Mouse (Mus musculus) kidney, embryonic 16.5 days (tissue): Measurements from ENCODE around the gene Gpr65. TPM values are rescaled to one million over a fixed set of nuclear protein-coding genes. Genes with fewer than 3 reads are reported as not detected.
"Not testable (repeated sequence)": the region's sequence is repeated elsewhere in the genome, so short reads cannot be mapped to it uniquely, and the experiment has no call there.

Experiments used
- ATAC-seq: fragments of 200-750 bp; cut with Nextera tagmentation; 2 replicates; pipeline ENCODE4 v1.8.0; 2017; ENCODE audit warnings: moderate TSS enrichment; ENCODE audit not compliant: low FRiP score, low TSS enrichment
- H3K27ac ChIP-seq: fragments of 300-500 bp; sonication (generic); 2 replicates; pipeline ENCODE4 v1.5.1; 2014; ENCODE audit warnings: low read length
- H3K27me3 ChIP-seq: fragments of 300-500 bp; sonication (generic); 2 replicates; pipeline ENCODE4 v1.6.1; 2014; ENCODE audit warnings: low read length, control low read depth, mixed read lengths; ENCODE audit not compliant: insufficient read depth
- H3K36me3 ChIP-seq: fragments of 300-500 bp; sonication (generic); 2 replicates; pipeline ENCODE4 v1.6.1; 2014; ENCODE audit warnings: low read length, control low read depth, mixed read lengths; ENCODE audit not compliant: insufficient read depth
- H3K4me1 ChIP-seq: fragments of 300-500 bp; sonication (generic); 2 replicates; pipeline ENCODE4 v1.6.1; 2014; ENCODE audit warnings: low read length, control low read depth, mixed read lengths; ENCODE audit not compliant: insufficient read depth
- H3K4me2 ChIP-seq: fragments of 300-500 bp; sonication (generic); replicated peaks from 2 replicates; pipeline ENCODE4 v1.6.1; 2014; ENCODE audit warnings: low read depth, low read length
- H3K4me3 ChIP-seq: fragments of 300-500 bp; sonication (generic); 2 replicates; pipeline ENCODE4 v1.5.1; 2014; ENCODE audit warnings: mild to moderate bottlenecking, low read length
- H3K9ac ChIP-seq: fragments of 300-500 bp; sonication (generic); replicated peaks from 2 replicates; pipeline ENCODE4 v1.6.1; 2014; ENCODE audit warnings: low read length
- H3K9me3 ChIP-seq: fragments of 300-500 bp; sonication (generic); 2 replicates; pipeline ENCODE4 v1.6.1; 2016; ENCODE audit warnings: low read length, control low read depth
- WGBS: fragments of 180-500 bp; shearing (Covaris S2); extraction: QIAGEN DNeasy Blood & Tissue Kit; methylation state at CpG from one replicate; pipeline ENCODE4 v1.1.7; 2014; 5-methylcytosine and 5-hydroxymethylcytosine counted together
- polyA plus RNA-seq: library from polyadenylated mRNA; unstranded; fragments of >200 nt; fragmentation: Nextera tagmentation; extraction: Ambion mirVana; gene quantifications from 2 replicates; pipeline ENCODE4 v1.2.1, GENCODE M21; 2015

The Gpr65 gene
- polyA plus RNA-seq, 1 experiment from 2014 or later, result 1.2 TPM

DNA sequence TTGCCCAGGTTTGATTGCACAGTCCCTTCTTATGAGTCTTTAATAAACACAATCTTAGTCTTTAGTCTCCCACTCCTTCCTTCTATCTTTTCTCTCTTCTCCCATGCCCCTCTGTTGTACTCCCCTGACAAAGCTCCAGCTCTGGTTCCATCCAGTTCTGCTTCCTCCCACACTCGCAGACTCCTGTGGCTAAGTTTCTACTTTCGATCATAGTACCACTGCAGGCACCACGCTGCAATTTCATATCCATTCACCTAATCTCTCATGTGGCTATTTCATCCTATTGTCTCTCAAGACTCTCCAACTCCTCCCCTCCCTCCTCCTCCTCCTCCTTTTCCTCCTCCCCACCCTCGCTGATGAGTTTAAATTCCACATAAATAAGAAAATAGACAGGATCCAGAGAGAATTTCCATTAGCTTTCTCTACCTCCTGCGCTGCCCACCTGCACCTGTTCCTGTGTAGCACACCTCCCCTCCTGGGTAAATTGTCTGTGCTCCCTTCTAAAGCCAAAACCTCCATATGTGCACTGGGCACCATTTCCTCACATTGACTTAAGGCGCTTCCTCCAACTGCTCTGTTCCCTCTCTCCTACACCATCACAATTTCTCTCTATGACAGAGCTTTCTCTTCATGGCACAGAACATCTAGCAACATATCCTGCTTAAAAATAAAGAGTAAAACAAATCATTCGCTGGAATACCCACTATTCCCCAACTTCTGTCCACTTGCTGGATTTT, 38.9 kb downstream of the Gpr65 start:
- no peak for ATAC-seq
- H3K9ac ChIP-seq, result no peak overlapping the region
- no peak overlapping the region for H3K27ac ChIP-seq
- H3K9me3 ChIP-seq, result no peaks in the 10 kb centered on the region
- no peaks in the 10 kb centered on the region; the same call in 1 of the 2 replicates for H3K4me1 ChIP-seq
- WGBS, result 83% methylated on average over 7 of the region's 7 CpGs
- no peaks in the 10 kb centered on the region for H3K27me3 ChIP-seq
- no peak overlapping the region for H3K4me2 ChIP-seq
- no peak overlapping the region for H3K4me3 ChIP-seq
- H3K36me3 ChIP-seq, result no peaks in the 10 kb centered on the region

DNA sequence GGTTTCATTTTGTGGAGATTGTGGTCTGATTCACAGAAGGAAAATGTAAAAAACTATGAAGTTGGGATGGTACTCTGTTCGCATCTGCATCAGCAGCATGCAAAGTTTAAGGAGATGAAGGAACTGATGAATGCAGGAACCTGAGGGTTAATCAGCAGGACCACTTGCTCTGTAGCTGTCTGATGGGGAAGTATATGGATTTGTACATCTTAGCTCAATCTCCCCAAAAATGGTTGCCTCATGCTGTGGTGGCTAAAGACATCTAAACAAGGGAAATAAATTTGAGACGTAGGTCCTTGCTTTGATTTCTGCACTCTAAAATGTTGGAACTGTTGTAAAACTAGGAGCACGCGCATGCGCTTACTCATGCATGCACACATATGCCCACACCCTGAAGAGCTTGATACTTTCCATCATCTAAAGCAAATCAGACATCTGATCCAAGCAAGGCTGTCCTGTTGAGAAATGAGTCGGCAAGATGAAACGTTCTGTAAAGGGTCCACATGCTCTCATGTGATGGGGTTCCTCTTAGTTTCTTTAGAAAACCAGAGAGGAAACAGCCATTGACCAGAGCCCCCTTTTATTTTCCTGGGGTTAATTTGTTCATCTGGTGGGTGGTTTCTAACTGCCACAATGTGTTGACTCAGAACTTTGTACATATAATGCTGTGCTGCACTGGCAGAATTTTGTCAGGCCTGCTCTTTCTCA, 43.1 kb downstream of the Gpr65 start:
- H3K36me3 ChIP-seq, result no peaks in the 10 kb centered on the region
- WGBS, result 63% methylated on average over 7 of the region's 7 CpGs
- no peaks in the 10 kb centered on the region for H3K9me3 ChIP-seq
- H3K27ac ChIP-seq, result no peak overlapping the region
- ATAC-seq, result no peak
- H3K4me2 ChIP-seq, result no peak overlapping the region
- H3K4me1 ChIP-seq, result no peaks in the 10 kb centered on the region; the same call in 1 of the 2 replicates
- no peak overlapping the region for H3K9ac ChIP-seq
- H3K4me3 ChIP-seq, result no peak overlapping the region
- no peaks in the 10 kb centered on the region for H3K27me3 ChIP-seq

DNA sequence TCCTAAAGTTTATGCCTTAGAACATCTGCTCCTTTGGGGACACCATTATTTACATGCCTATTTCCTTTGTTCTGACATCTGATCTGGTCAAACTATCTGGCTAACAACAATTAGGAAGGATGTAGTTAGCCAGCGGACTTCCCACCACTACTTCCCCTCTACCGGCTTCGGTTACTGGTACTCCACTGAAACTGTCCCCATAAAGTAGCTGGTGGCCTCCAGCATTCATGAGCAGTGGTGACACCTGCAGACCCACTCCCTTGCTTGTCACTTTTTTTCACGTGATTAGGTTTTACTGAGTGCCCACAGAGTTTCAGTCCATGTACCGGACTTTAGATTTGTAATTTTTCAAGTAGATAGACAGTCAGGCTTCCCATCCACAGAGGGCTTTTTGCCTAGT, 47.5 kb downstream of the Gpr65 start:
- Histone ChIP-seq H3K36me3 (no peaks in the 10 kb centered on the region), H3K4me1 (no peaks in the 10 kb centered on the region; the same call in 1 of the 2 replicates), H3K4me3 (no peak overlapping the region), H3K27me3 (no peaks in the 10 kb centered on the region), H3K9me3 (no peaks in the 10 kb centered on the region), H3K27ac (no peak overlapping the region), H3K4me2 (no peak overlapping the region), H3K9ac (no peak overlapping the region)
- no peak for ATAC-seq
- 43% methylated on average over 5 of the region's 5 CpGs for WGBS

DNA sequence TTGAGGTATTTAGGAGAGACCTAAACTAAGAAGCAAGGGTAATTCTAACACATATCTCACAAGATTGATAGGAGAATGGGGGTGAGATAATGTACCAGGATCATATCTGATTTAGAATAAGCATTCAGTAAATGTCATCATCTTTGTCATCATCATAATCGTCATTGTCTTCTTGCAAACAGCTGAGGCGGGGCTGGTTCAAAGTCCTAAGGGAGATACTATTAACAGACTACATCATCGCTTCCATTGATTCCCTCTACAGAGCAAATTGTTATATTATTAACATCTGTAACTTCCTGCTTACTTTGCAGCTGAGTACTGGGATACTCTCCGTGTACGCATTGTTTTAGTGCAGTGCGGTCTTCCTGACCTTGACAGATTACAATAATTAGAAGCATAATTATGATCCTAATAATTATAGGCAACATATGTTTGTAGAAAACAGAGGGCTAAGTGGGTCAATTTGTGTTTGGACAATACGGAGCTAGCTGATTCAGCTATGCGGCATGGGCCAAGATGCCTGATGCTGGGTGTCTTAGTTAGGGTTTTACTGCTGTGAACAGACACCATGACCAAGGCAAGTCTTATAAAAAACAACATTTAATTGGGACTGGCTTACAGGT, 49.4 kb downstream of the Gpr65 start:
- WGBS, result 88% methylated on average over 8 of the region's 8 CpGs
- H3K36me3 ChIP-seq, result no peaks in the 10 kb centered on the region

DNA sequence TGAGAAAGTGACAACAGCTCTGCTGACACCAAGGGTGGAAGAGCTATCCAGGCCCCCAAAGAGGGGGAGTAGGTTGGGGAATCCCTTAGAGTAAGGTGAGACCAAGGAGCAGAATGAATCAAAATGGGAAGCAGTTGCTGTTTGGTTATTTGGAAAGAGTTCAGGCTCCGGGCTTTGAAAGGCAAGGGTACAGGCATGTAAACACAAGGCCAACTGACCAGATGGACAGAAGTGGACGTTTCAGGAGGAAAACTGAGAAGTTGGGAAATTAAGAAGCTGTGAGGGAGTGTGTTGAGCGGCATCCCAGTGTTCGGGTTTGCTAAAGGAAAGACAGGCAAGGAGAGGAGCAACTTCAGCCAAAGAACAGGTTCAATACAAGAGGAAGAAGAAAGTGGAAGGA, 54.0 kb downstream of the Gpr65 start:
- no peak for ATAC-seq
- no peak overlapping the region for H3K4me3 ChIP-seq
- H3K4me1 ChIP-seq, result no peaks in the 10 kb centered on the region
- 70% methylated on average over 4 of the region's 4 CpGs for WGBS
- H3K27ac ChIP-seq, result no peak overlapping the region
- no peaks in the 10 kb centered on the region for H3K27me3 ChIP-seq
- no peak overlapping the region for H3K4me2 ChIP-seq
- no peaks in the 10 kb centered on the region for H3K9me3 ChIP-seq
- H3K9ac ChIP-seq, result no peak overlapping the region
- no peaks in the 10 kb centered on the region for H3K36me3 ChIP-seq

More for the DNA sequence above, 49.4 kb downstream of the Gpr65 start:
- Histone ChIP-seq H3K27ac (no peak overlapping the region), H3K4me1 (no peaks in the 10 kb centered on the region), H3K27me3 (no peaks in the 10 kb centered on the region), H3K4me2 (no peak overlapping the region), H3K4me3 (no peak overlapping the region), H3K9ac (no peak overlapping the region), H3K9me3 (no peaks in the 10 kb centered on the region)
- no peak for ATAC-seq

DNA sequence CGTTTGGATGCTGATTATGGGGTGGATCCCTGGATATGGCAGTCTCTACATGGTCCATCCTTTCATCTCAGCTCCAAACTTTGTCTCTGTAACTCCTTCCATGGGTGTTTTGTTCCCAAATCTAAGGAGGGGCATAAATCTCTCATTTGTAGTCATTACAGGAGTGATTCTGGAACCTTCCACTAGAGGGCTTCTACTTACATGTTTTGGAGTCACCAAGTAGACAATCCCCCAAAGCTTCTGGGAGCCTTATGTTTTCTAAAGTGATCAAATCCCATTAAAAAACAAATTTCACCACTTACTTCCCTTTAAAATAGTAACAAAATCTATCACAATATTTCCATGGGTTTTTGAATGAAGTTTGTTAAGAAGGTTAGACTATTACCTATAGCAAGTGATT, 55.7 kb downstream of the Gpr65 start:
- H3K9ac ChIP-seq, H3K27me3 ChIP-seq, H3K36me3 ChIP-seq, ATAC-seq, H3K4me1 ChIP-seq, H3K27ac ChIP-seq, H3K4me3 ChIP-seq, H3K4me2 ChIP-seq, H3K9me3 ChIP-seq: not testable (repeated sequence)
- no CpG with 5 or more reads among the region's 1 CpGs for WGBS

Other genes with a start within 250 kb of the Gpr65 start
- 14.6 and 16.1 TPM in 2 replicates for gene Galc, start 9.2 kb upstream of the Gpr65 start, polyA plus RNA-seq